Mouse (Mus musculus): Measurements from ENCODE around the gene Ccdc6.

The Ccdc6 gene

DNA sequence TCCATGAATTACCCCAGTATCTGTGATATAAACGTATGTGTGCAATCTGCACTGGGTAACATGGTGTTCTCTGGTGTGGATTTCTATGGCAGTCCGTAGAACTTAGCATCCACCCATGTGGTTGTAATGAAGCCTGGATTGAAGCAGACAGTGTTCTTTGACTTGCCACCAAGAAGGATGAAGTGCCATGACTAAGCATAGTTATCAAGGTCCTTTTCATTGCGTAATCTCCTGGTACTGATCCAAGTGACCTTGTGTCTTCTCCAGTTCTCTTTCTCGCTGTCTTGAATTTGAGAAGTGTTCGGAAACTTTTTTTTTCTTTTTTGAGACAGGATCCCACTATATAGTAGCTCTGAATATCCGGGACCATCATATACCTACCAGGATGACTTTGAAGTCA is 127.7 kb downstream of the Ccdc6 start:
- DNase-seq: peak; percentile 33

DNA sequence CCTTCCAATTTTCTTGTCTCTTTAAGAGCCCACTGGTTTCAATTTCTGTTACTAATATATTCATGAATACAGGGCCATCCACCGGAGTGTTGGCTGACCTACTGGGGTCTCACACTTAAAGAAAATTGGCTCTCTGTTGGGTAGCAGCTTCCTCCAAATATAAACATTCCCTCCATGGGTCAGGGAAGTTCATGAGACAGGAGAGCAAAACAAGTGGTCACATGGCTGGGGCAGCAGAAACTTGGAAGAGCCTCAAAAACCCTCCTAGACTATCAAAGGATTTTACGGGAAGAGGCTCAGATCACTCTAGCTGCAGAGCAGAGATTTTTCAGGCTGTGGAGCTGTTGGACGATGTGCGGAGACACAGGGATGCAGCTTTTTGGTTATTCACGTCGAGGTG is 128.8 kb downstream of the Ccdc6 start:
- DNase-seq: peak; percentile 27

DNA sequence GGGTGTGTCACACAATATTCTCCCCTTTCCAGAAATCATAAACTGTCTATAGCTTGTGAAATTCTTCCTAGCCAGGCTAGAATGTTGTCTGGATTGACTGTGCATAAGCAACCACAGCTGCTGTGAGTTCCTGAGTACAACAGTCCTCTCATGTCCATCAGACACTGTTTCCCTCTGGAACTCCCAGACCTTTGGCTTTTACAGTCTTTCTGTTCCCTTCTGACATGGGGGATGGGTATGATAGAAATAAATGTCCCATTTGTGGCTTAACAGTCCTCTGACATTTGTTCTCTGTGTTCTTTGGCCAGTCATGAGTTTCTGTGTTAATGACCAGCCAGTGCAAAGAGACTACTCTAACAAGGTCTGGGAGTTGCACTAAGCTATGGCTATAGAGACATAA is 129.7 kb downstream of the Ccdc6 start:
- DNase-seq: no peak

DNA sequence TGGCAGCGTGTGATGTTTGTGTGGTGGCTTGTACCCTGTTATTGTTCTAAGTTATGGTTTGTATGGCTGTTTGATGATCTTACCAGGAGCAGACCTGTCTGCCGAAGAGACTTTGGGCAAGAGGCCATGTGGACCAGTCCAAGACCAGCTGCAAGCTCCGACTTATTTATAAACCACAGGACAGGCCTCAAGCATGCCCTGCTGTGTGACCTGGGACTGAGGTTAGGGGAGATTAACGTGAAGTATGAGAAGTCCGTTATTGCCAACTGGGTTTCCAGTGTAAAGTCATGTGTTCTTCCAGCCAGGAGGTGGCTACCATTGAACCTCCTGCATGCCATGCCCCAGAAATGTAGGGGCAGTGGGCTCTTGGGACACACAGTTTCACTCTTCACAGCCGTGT is 133.4 kb downstream of the Ccdc6 start:
- no peak for DNase-seq

DNA sequence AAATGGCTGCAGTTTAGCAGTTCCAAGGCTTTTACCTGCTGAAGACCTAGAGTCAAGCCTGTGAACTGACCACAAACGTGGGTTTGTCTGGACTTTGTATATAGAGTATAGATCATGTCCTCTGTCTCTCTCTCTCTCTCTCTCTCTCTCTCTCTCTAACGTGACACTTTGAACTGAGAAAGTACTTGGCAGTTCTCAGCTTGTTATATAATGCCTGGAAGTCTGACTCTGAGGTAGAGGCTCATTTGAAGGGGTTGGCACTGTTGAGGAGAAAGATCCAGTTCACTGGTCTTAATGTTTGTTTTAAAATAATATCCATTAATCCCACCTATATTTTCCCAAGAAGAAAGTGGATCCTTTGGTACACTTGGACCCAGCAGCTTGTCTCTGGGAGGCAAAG is 141.0 kb downstream of the Ccdc6 start:
- no peak for DNase-seq

All from kidney, adult 18-20 months (tissue).